Mouse (Mus musculus) brain, embryonic 14.5 days (tissue): ENCODE measurements around the gene Aes.

Source experiments
- CTCF ChIP-seq: fragments of 200-500 bp; IDR thresholded peaks from 2 replicates; pipeline ENCODE4 v1.5.1; 2012; ENCODE audit warnings: inconsistent platforms, mild to moderate bottlenecking, moderate library complexity, borderline replicate concordance; ENCODE audit not compliant: insufficient read depth, insufficient read length; ENCODE audit errors: extremely low read depth
- POLR2A ChIP-seq: fragments of 200-500 bp; IDR thresholded peaks from 2 replicates; pipeline ENCODE4 v1.6.1; 2012; ENCODE audit warnings: mild to moderate bottlenecking, inconsistent platforms, borderline replicate concordance; ENCODE audit not compliant: poor library complexity, insufficient read depth, insufficient read length, severe bottlenecking; ENCODE audit errors: extremely low read depth

DNA sequence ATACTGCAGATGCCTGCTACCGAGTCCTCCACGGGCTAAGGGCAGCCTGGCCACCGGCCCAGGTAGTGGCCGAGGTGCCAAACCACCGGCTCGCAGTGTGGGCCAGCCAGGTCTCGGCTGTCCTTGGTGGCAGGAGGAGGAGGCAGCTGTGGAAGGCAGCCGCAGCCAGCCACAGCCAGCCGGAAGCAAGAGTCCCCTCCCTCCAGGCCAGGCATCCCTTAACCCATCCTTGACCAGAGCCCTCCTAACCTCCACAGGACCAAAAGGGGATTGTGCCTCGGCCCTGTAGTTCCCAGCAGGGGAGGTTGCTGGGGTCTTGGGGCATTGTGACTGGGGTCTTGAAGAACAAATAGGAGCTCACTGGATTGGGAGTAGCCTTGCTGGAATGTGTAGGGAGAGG lies 4.9 kb downstream of the Aes start:
- TF ChIP-seq CTCF (no peak), POLR2A (no peak)
